16 mouse cellular contexts compared by ENCODE assay signal in genomic region chr8:41815272-41815671, GRCm38 (mm10).
"Had no signal": no experiment of that assay in that cellular context is flagged by ENCODE, and none has a peak within 500 bp of the region (broad histone marks: within the 10 kb centered on the region; RNA-seq: fewer than 3 reads in every experiment).

No protein-coding gene starts in this region.

- H3K4me2 ChIP-seq: lung, embryonic 14.5 days; midbrain, embryonic 12.5 days; neural tube, embryonic 13.5 days; neural tube, embryonic 15.5 days; stomach, embryonic 15.5 days had no signal

- H3K4me1 ChIP-seq: midbrain, embryonic 10.5 days; midbrain, embryonic 12.5 days; neural tube, embryonic 13.5 days; neural tube, embryonic 15.5 days; stomach, embryonic 15.5 days had no signal

- DNase-seq: lung, adult 18-20 months; lung, embryonic 14.5 days; lung, postnatal 10 days; lung, postnatal 4 days; midbrain, embryonic 14.5 days; right cerebral cortex, postnatal 14 days; thymus, adult 18-20 months; thymus, postnatal 14 days; thymus, postnatal 36 days had no signal

- H3K9ac ChIP-seq: lung, embryonic 14.5 days; midbrain, embryonic 12.5 days; neural tube, embryonic 13.5 days; neural tube, embryonic 15.5 days; stomach, embryonic 15.5 days had no signal

- H3K9me3 ChIP-seq: midbrain, embryonic 10.5 days; midbrain, embryonic 12.5 days; neural tube, embryonic 13.5 days; neural tube, embryonic 15.5 days; stomach, embryonic 15.5 days had no signal

- ATAC-seq: midbrain, embryonic 16.5 days had no signal

- H3K27ac ChIP-seq: midbrain, embryonic 10.5 days; midbrain, embryonic 12.5 days; neural tube, embryonic 13.5 days; neural tube, embryonic 15.5 days; stomach, embryonic 15.5 days had no signal

- H3K4me3 ChIP-seq: midbrain, embryonic 10.5 days; midbrain, embryonic 12.5 days; myocyte; neural tube, embryonic 13.5 days; neural tube, embryonic 15.5 days; stomach, embryonic 15.5 days had no signal

- H3K27me3 ChIP-seq: midbrain, embryonic 12.5 days; neural tube, embryonic 13.5 days; neural tube, embryonic 15.5 days; stomach, embryonic 15.5 days had no signal

- H3K36me3 ChIP-seq: midbrain, embryonic 10.5 days; midbrain, embryonic 12.5 days; neural tube, embryonic 13.5 days; neural tube, embryonic 15.5 days; stomach, embryonic 15.5 days had no signal
